Mouse (Mus musculus) bone marrow macrophage, adult 2 months (primary cell): ENCODE measurements around the gene Trim31.

Source experiments
- CTCF ChIP-seq: IDR thresholded peaks from 2 replicates; pipeline ENCODE4 v1.5.1; 2012; ENCODE audit warnings: low read depth, mild to moderate bottlenecking, low read length, moderate library complexity
- POLR2A ChIP-seq: IDR thresholded peaks from 2 replicates; pipeline ENCODE4 v1.6.1; 2012; ENCODE audit warnings: mild to moderate bottlenecking, low read depth, low read length, borderline replicate concordance

- TF ChIP-seq CTCF (no peak), POLR2A (no peak)
These were observed 33.9 kb downstream of the Trim31 start for GRCm38 (mm10) chr17:36931806-36932205.
